9 mouse cellular contexts compared by ENCODE assay signal in genomic region chrX:169332264-169332663, GRCm38 (mm10). TPM values are rescaled to one million over a fixed set of nuclear protein-coding genes. Genes with fewer than 3 reads are reported as not detected.
DNase-seq lines count a peak whose midpoint lies in the region; ATAC-seq lines count a peak whose summit lies in the region.
"Had no signal": no experiment of that assay in that cellular context is flagged by ENCODE, and none has a peak within 500 bp of the region (broad histone marks: within the 10 kb centered on the region; RNA-seq: fewer than 3 reads in every experiment).

No protein-coding gene starts in this region.

- H3K4me1 ChIP-seq in heart, embryonic 11.5 days (ENCODE audit: control insufficient read depth, insufficient read depth, low read length), result no peaks in the 10 kb centered on the region
- H3K4me1 ChIP-seq in limb, embryonic 10.5 days, result no peaks in the 10 kb centered on the region
- H3K4me1 ChIP-seq: heart, embryonic 15.5 days had no signal

- WGBS in heart, embryonic 11.5 days (ENCODE audit: insufficient replicate concordance), result 34% methylated on average over 3 of the region's 3 CpGs
- 44% methylated on average over 3 of the region's 3 CpGs for WGBS in limb, embryonic 10.5 days

- H3K27me3 ChIP-seq in heart, embryonic 11.5 days (ENCODE audit: control insufficient read depth, insufficient read depth, low read length), result no peaks in the 10 kb centered on the region
- peaks cover 61% of the 10 kb centered on the region for H3K27me3 ChIP-seq in limb, embryonic 10.5 days (ENCODE audit: low read depth, poor library complexity, severe bottlenecking)
- H3K27me3 ChIP-seq: heart, embryonic 15.5 days had no signal

- H3K9ac ChIP-seq in heart, embryonic 11.5 days (ENCODE audit: low read depth, low read length), result no peak overlapping the region
- H3K9ac ChIP-seq: heart, embryonic 15.5 days had no signal

- no peak for ATAC-seq in heart, embryonic 11.5 days (replicated peaks; ENCODE audit: insufficient number of reproducible peaks, low FRiP score, low TSS enrichment)

- no peaks in the 10 kb centered on the region for H3K9me3 ChIP-seq in heart, embryonic 11.5 days (replicated peaks; ENCODE audit: control insufficient read depth, low read length)
- no peaks in the 10 kb centered on the region for H3K9me3 ChIP-seq in limb, embryonic 10.5 days (replicated peaks)
- H3K9me3 ChIP-seq: heart, embryonic 15.5 days had no signal

- H3K36me3 ChIP-seq in heart, embryonic 11.5 days (ENCODE audit: control insufficient read depth, insufficient read depth, low read length), result no peaks in the 10 kb centered on the region
- H3K36me3 ChIP-seq in limb, embryonic 10.5 days, result no peaks in the 10 kb centered on the region
- H3K36me3 ChIP-seq: heart, embryonic 15.5 days had no signal

- H3K27ac ChIP-seq in heart, embryonic 11.5 days (ENCODE audit: low read depth, low read length), result no peak overlapping the region
- no peak overlapping the region for H3K27ac ChIP-seq in limb, embryonic 10.5 days
- H3K27ac ChIP-seq: heart, embryonic 15.5 days had no signal

- no peak overlapping the region for H3K4me3 ChIP-seq in heart, embryonic 11.5 days (ENCODE audit: low read depth, low read length)
- H3K4me3 ChIP-seq in limb, embryonic 10.5 days, result no peak overlapping the region
- H3K4me3 ChIP-seq: heart, embryonic 15.5 days had no signal

- DNase-seq in heart, postnatal 4 days, result peak; percentile 60
- DNase-seq in 416B (ENCODE audit: low read depth) (peak; percentile 49), NIH3T3 (ENCODE audit: low read depth) (peak; percentile 80)
- DNase-seq in frontal cortex, postnatal 25 days (ENCODE audit: low spot score in 2 of 2), result peak; percentile 22 to 24
- DNase-seq in limb, embryonic 10.5 days (ENCODE audit: low spot score), result peak; percentile 31
- peak; percentile 62 for DNase-seq in right cerebral cortex, postnatal 4 days
- DNase-seq in urinary bladder, postnatal 10 days (ENCODE audit: low spot score), result no peak

- no peak overlapping the region for H3K4me2 ChIP-seq in heart, embryonic 11.5 days
- H3K4me2 ChIP-seq: heart, embryonic 15.5 days had no signal

RNA-seq across cellular contexts. Expression of gene Hccs, which starts 12.1 kb away (rescaled TPM):
- total RNA-seq in heart, postnatal 4 days (2021), result 10 to 100 TPM; 65.2 to 69.3 TPM
- 46.0 and 46.8 TPM in 2 replicates for polyA plus RNA-seq in heart, embryonic 11.5 days (2014; fragmentation: Nextera tagmentation; extraction: Ambion mirVana)
- polyA plus RNA-seq in limb, embryonic 10.5 days (2016; fragmentation: Nextera tagmentation; extraction: Ambion mirVana), result 36.3 and 39.1 TPM in 2 replicates
